Mouse (Mus musculus) cerebellum, postnatal 4 days (tissue): Measurements from ENCODE around the gene Ncam1.

ENCODE experiments used
- DNase-seq, 2 experiments: peaks; one replicate each; pipeline ENCODE4 v3.0.0; 2022; ENCODE audit warnings: low spot score in 2 of 2, mixed read lengths in 1 of 2

Ncam1 gene

DNA sequence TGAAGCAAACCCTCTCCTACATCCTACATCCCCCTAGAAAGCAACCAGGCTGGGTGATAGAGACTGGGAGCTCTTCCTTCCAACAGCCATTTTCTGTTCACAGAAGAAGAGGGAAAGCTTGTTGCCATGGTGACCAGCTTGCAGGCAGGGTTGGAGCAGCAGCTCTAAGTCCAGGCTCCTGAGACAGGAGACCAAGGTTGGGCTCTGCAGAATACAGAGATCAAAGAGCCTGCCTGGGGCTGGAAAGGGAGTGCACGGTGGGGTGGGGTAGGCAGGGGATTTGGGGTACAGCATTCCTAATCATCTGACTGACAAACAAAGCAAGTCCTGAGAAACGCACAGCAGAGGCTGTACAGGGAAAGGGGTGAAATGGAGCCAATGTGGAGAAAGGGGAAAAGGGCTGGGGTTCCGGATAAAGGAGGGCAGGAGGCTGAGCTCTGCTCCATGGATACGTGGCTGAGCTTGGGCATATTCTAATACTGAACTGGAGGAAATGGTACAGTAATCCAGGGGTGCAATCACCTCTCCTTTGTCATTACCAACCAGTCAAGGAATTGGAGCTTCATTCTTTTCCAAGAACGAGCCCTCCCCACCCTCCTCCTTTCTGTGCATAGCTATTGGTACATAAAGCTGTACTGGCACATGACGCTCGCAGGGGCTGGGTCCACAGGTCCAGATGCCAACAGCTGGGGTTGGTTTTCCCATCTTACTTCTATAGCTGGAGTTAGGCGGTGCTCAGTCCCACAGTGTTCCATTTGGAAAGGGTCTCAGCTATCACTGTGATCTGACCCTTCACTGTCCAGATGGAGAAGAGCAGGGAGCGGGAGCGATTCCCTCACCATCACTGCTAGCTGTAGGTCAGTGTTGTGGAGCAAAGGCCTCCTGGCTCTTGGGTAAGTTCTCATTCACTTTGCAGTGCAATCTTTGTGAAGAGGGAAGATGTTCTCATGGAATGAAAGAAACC is 227.7 kb downstream of the Ncam1 start:
- DNase-seq: peak in 1 of 2 experiments; percentile 39

- DNase-seq: no peak
Observed at GRCm38 (mm10) chr9:49570033-49570660, 228.6 kb downstream of the Ncam1 start.

DNA sequence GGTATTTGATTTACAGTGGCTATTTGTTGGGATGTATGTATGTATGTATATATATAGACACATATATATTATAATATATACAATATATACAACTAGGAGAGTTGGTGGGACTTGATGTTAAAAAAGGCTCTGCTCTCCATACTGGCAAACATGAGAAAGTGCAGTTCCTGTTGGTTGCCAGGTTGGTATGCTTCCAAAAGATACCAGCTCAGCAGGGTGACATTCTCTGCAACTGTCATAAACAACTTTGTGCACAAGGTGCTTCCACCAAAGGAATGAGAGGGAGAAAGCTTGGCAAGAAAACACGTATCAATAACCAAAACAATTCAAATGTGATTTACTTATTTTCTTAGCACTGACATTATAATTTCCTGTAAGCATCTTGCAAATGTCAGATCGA is 232.9 kb downstream of the Ncam1 start:
- DNase-seq: no peak

DNA sequence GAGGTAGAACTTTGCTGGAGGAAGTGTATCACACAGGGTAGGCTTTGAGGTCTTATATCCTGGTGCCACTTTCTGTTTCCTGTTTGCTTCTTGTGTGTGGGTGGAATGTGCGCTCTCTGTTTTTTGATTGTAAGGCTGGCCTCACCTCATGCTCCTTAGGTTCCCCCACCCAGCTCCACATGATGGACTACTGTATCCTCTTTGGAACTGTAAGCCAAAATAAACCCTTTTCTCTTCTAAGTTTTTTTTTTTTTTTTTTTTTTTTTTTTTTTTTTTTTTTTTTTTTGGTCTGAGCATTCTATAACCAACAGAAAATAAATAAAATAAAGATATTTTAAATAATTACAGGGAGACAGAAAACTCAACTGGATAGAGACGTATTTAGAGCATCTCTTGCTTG is 239.8 kb downstream of the Ncam1 start:
- no peak for DNase-seq

DNA sequence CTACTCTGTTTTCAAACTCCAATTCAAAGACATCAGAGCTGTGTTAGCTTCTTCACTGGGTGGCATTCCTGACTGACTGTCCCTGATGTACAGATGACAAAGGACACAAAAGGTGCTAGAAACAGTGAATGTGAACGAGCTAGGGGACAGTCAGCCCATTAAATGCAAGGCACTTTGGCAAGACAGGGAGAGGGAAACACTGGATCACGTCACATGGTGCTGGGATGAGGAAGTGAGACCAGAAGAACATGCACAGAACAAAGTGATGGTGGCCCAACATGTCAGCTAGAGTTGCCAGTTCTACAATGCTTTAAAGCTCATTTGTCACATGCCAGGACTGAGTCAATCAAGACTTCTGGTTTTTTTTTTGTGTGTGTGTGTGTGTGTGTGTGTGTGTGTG is 247.4 kb downstream of the Ncam1 start:
- DNase-seq: no peak

DNA sequence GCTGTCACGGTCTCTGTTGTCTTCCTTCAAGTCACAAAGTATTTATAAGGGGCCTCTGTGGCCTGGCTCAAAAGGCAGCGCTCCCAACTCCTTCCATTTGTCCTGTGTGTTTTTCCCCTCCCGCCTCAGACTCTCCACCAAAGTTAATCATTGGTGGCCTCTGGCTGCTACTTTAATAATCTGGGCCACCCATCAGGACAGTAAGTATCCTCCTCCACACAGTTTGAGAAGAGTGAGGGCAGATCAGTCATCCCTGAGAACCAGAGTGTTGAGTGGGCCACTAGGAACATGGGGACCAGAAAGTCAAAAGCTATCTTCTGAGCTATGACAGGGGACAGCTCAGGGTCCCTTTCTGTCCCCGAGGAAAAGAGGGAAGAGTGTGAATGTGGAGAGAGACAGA is 256.1 kb downstream of the Ncam1 start:
- no peak for DNase-seq

DNA sequence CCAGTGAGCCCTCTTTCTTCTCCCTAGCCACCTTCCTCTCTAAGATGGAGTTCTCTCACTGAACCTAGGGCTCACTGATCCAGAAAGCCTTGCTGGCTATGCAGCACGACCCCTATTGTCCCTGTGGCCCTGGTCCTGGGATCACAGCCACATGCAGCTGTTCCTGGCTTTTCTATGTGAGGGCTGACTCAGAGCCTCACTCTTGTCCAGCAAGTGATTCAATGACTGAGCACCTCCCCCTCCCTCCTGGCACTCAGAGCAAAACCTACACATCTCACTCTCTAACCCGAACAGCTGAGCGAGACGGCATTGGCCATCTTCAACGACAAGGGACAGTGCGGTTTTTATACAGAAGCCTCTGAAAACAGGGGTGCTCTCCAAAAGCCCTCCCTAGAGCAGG is 260.9 kb downstream of the Ncam1 start:
- DNase-seq: no peak

DNA sequence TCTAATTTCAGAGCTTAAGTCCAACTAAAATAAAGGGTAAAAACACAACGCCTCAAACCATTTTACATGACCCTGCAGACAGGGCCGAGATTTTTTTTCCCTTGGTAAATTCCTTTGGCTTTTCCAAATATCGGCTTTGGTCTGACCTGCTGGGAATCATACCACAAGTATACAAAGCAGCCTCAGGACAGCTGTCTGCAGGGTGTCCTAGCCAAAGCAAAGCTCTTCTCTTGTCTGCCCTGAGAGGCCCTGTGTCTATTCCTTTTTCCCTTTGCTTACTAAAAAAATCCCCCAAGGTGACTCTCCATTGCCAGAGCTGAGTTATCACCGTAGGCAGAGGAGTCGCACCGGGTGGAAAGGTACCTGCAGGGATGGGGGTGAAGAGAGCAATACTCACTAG is 262.1 kb downstream of the Ncam1 start:
- DNase-seq: no peak

DNA sequence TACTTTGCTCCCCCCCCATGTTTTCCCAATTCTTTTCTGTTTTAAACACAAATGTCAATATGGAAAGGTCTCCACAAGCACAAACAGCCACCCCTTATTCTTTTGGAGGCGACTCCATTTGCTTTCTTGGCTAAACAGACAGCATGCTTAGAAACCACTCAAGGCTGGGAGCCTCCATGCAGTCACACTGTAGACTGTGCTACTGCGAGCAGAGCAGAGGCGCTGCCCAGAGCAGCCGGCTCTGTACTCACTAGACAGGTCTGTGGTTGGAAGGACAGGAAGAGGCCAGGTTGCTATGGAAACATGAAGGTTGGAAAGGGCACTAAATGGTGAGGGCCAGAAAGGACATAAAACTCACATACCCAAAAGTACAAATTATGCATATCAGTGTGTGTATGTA is 263.8 kb downstream of the Ncam1 start:
- DNase-seq: no peak

GRCm38 (mm10) chr9:49533912-49534491 is 264.7 kb downstream of the Ncam1 start:
- no peak for DNase-seq

DNA sequence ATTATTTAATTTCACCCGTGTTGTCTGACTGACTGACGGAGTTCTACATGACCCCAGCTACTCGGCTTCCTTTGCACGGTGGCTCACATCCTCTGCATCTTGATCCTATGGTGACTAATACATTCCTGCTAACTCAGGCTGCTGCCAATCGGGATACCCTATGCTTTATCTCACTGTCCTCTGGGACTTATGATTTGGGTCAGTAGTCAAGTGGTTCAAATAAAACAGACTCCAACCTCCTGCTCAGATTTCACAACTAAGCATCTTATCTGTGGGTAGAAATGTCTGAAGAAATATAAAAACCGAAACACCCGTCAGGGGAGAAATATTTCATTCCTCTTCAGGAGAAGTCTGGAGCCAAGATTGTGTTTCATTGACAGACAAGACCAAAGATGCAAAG is 265.3 kb downstream of the Ncam1 start:
- DNase-seq: no peak

- DNase-seq: no peak
Observed at GRCm38 (mm10) chr9:49531833-49532232, 266.9 kb downstream of the Ncam1 start.

DNA sequence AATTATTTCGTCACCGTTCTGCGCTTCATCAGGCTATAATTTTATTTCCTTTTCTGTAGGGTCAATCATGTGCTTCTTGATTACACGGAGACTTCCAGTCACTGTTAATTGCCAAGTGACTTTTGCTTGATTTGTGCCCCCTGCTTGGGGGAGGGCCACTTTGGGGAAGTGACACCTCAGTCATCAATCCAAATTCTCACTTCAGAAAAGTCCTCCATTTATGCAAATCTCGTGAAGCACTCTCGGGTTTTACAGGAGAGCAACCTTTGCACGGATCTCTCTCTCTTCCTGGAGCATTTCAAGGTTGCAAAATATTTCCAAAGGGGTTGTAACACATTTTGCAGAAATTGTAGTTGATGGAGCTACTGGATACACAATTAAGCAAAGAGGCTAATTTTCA is 267.5 kb downstream of the Ncam1 start:
- DNase-seq: no peak

GRCm38 (mm10) chr9:49530739-49531138 is 268.0 kb downstream of the Ncam1 start:
- DNase-seq: no peak

- no peak for DNase-seq
Observed at GRCm38 (mm10) chr9:49529366-49529959, 269.3 kb downstream of the Ncam1 start.

DNA sequence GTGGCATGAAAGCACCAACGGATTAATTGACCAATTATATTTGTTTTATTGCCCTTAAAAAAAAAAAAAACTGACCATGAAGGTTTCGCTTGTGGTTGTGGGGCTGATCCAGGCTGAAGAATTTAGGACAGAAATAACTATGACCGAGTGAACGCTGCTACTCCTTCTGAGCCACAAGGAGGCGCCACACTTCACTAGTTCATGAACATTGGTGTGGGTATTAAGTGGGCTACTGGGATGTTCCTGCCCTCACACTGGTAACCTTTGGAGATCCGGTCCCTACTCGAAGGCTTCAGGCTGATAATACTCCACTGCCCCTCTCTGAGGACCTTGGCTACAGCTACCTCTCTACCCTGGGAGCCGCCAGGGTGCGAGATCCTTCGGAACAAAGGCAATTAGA is 269.8 kb downstream of the Ncam1 start:
- DNase-seq: peak in 1 of 2 experiments; percentile 40

DNA sequence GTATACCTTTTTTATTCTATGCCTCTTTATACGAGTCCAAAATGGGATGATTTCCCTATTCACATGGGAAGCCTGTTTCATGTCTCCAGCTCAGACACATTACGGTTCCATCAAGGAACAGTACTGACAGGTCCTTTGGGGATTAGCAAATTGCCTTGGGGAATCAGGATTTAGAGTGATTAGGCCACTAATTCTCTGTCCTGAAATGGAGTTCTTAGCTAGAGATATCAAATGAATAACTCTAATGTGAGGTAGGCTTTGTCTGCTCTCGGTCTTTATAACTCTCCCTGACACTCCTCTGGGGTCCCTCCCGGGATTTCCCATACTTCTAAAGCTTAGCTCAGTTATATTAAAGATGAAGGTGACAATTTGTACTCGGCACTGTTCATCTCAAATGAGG is 270.7 kb downstream of the Ncam1 start:
- DNase-seq: no peak

DNA sequence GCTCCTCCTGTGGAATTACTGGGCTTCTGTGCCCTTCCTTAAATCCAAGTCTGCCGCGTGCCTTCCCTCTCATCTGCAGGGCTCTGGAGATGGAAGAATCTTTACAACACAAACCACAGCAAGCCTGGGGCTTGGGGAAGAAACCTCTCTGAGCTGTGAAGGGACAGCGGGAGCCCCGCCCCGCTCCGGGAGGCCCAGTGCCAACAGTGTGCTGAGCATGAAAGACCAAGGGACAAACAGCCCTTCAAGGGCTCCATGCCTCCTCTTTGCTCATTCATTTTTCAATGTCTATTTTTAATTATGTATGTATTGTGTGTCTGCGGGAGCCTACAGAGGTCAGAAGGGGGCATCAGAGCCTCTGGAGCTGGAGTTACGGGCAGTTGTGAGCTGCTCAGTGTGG is 271.4 kb downstream of the Ncam1 start:
- DNase-seq: no peak

DNA sequence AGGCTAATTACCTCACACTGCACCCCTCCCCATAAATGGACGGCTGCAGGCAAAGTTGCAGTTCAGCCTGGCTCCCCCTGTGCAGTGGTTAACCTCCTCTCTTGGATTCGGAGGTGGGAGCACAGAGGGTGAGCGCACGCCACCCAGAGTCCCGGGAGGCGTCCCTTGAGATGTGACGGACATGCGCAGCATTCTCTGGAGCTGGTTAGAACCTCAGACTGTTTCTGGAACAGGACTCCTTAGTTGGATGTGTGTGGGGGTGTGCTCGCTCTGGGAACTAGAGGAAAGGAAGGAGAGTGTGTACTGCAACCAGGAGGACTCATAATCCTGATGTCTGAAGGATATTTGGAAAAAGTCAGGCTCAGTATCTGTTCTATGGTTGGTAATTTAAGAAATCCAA is 274.0 kb downstream of the Ncam1 start:
- DNase-seq: no peak

GRCm38 (mm10) chr9:49523881-49524280 is 274.8 kb downstream of the Ncam1 start:
- no peak for DNase-seq

DNA sequence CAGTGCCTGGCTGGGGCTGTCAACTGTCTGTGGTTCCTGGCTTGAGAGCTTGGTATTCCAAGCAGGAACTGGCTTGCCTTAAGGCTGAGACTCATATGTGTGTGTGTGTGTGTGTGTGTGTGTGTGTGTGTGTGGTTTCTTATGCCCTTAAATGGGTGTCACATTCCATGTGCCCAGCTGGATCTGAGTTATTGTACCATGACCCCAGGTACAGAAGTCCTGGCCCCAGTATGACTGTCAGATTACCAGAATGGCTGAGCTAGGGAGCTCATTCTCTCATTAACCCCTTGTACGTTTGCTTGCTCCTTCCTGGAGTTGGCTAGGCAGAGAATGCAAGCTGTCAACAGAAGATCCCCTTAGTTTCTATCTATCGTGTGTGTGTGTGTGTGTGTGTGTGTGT is 284.4 kb downstream of the Ncam1 start:
- DNase-seq: no peak

DNA sequence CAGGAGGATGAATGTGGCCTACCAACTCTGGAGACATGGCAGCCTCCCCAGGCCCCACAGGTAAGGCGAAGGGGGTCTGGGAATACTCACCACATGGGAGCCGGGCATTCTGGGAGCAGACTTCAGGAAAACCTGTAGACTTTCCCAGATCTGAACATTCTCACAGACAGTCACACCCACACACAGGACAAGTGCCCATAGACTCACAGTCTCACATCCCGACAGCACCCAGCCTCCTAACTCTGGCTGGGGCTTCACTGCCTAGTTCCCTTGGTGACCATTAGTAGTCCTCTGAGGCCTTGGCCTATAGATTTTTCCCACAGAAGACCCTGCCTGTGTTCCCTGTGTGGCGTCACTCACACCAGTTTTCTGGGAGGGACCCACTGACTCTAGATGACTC is 288.1 kb downstream of the Ncam1 start:
- no peak for DNase-seq
